Mouse (Mus musculus) lung, postnatal 0 days (tissue): Measurements from ENCODE around the gene Gm37240.

Experiments used
- CTCF ChIP-seq: IDR thresholded peaks from 2 replicates; pipeline ENCODE4 v1.5.1; 2016; ENCODE audit warnings: antibody characterized with exemption, mild to moderate bottlenecking
- EP300 ChIP-seq: IDR thresholded peaks from 2 replicates; pipeline ENCODE4 v1.6.1; 2016; ENCODE audit warnings: antibody characterized with exemption, mild to moderate bottlenecking, control low read depth

DNA sequence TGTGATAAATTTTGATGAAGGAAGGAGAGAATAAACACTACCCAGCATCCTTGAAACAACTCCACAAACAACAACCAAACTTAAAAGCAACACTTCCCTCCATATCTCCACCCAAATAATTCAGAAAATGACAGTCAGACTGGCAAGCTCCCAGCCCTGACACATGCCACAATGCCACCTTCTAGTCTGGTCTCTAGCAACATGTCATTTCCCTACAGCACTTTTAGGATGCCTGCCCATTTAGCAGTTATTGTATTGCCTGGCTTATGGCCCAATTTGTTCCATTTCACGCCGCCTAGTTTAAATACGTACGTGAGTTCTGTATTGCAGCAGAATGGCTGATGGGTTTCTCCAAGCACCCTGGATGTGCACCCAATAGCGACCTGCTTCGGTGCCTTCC lies 111.2 kb downstream of the Gm37240 start:
- no peak for TF ChIP-seq CTCF
- TF ChIP-seq EP300 = no peak
